ENCODE assay signal across 8 mouse cellular contexts in the genomic region with DNA sequence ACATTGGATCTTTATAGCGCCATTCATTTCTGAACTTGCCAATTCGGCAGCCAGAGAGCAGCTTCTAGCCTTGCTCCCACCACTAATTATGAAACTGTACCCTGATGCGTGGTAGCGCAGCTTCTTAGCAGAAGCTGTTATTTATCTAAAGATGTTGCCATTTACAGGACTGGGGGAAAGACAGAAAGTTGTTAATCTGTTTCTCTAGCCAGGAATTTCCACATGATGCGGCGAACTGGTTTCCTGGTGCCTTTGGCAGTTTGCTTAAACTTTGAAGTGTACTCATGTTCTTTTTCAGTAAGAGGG.
DNase-seq lines count a peak whose midpoint lies in the region; ATAC-seq and TF ChIP-seq lines count a peak whose summit lies in the region.

No protein-coding gene starts in this region.

- TF ChIP-seq RAD21 in CH12.LX (IDR thresholded peaks at IDR 0.05; ENCODE audit: low read depth, low read length): no peak

- H3K79me2 ChIP-seq in CH12.LX (replicated peaks; ENCODE audit: control insufficient read depth, extremely low read depth, insufficient read depth, poor library complexity, severe bottlenecking): no peaks in the 10 kb centered on the region

- H3K9ac ChIP-seq in heart, embryonic 16.5 days (ENCODE audit: low read length): no peak overlapping the region
- no peak overlapping the region for H3K9ac ChIP-seq in CH12.LX (ENCODE audit: insufficient read depth, low read depth)
- no peak overlapping the region for H3K9ac ChIP-seq in forebrain, embryonic 11.5 days (ENCODE audit: low read length)
- no peak overlapping the region for H3K9ac ChIP-seq in limb, embryonic 14.5 days (ENCODE audit: low read depth, low read length, severe bottlenecking)

- TF ChIP-seq EP300 in CH12.LX (IDR thresholded peaks at IDR 0.05; ENCODE audit: low read length): no peak

- no peaks in the 10 kb centered on the region for H3K36me3 ChIP-seq in heart, embryonic 16.5 days (ENCODE audit: control insufficient read depth, insufficient read depth)
- H3K36me3 ChIP-seq in CH12.LX (replicated peaks in 1 of 2; ENCODE audit: control insufficient read depth in 1 of 2, insufficient read depth in 1 of 2, low read length in 1 of 2): no peaks in the 10 kb centered on the region
- H3K36me3 ChIP-seq in forebrain, embryonic 11.5 days (ENCODE audit: control insufficient read depth, insufficient read depth, low read length): no peaks in the 10 kb centered on the region
- H3K36me3 ChIP-seq in limb, embryonic 14.5 days (ENCODE audit: control insufficient read depth, insufficient read depth, low read length): no peaks in the 10 kb centered on the region

- no peak overlapping the region; the same call in 1 of the 2 replicates for H3K4me3 ChIP-seq in heart, embryonic 16.5 days (ENCODE audit: low read length)
- no peak overlapping the region for H3K4me3 ChIP-seq in CH12.LX (replicated peaks in 1 of 3; ENCODE audit: low read depth in 2 of 3, low read length in 2 of 3, poor library complexity in 1 of 3)
- no peak overlapping the region for H3K4me3 ChIP-seq in forebrain, embryonic 11.5 days (ENCODE audit: low read depth, low read length)
- peak overlapping the region; percentile 23 for H3K4me3 ChIP-seq in limb, embryonic 14.5 days (replicated peaks; ENCODE audit: low read length)

- ATAC-seq in heart, embryonic 16.5 days (replicated peaks; ENCODE audit: extremely low read depth, insufficient read depth, low FRiP score): no peak
- no peak for ATAC-seq in forebrain, embryonic 11.5 days (replicated peaks; ENCODE audit: low FRiP score)
- ATAC-seq in limb, embryonic 14.5 days (ENCODE audit: low FRiP score, low read depth): no peak

- no peak for TF ChIP-seq POLR2A in CH12.LX (IDR thresholded peaks at IDR 0.05; ENCODE audit: low read depth, low read length)
- no peak for TF ChIP-seq POLR2A in limb, embryonic 14.5 days (IDR thresholded peaks at IDR 0.05; ENCODE audit: borderline replicate concordance, extremely low read depth, insufficient read depth, insufficient read length)

- WGBS in heart, embryonic 16.5 days: 17% methylated on average over 6 of the region's 6 CpGs
- WGBS in forebrain, embryonic 11.5 days: 20% methylated on average over 6 of the region's 6 CpGs
- WGBS in limb, embryonic 14.5 days: 13% methylated on average over 6 of the region's 6 CpGs

- no peak for TF ChIP-seq CTCF in CH12.LX (conservative IDR thresholded peaks at IDR 0.05 in 1 of 2, IDR thresholded peaks at IDR 0.05 in 1 of 2; ENCODE audit: low read depth in 2 of 2, low read length in 2 of 2)

- no peaks in the 10 kb centered on the region for H3K4me1 ChIP-seq in heart, embryonic 16.5 days (ENCODE audit: control insufficient read depth, insufficient read depth, low read length)
- H3K4me1 ChIP-seq in CH12.LX (ENCODE audit: control insufficient read depth in 1 of 2, insufficient read depth in 2 of 2): no peaks in the 10 kb centered on the region
- H3K4me1 ChIP-seq in forebrain, embryonic 11.5 days (replicated peaks; ENCODE audit: control insufficient read depth, insufficient read depth, low read length): peaks cover 2% of the 10 kb centered on the region; the same call in 1 of the 2 replicates
- H3K4me1 ChIP-seq in limb, embryonic 14.5 days (ENCODE audit: control insufficient read depth, insufficient read depth, low read length): 0 out of 2 replicates have a peak, but pooled peaks cover 5% of the 10 kb centered on the region

- no peak overlapping the region for H3K27ac ChIP-seq in heart, embryonic 16.5 days (ENCODE audit: low read length)
- no peak overlapping the region for H3K27ac ChIP-seq in CH12.LX (ENCODE audit: insufficient read depth, low read depth)
- H3K27ac ChIP-seq in forebrain, embryonic 11.5 days (ENCODE audit: low read depth, low read length): no peak overlapping the region
- no peak overlapping the region for H3K27ac ChIP-seq in limb, embryonic 14.5 days (replicated peaks; ENCODE audit: low read depth, low read length)

- H3K4me2 ChIP-seq in heart, embryonic 16.5 days (ENCODE audit: low read depth, low read length): peak overlapping the region; percentile 57
- H3K4me2 ChIP-seq in CH12.LX (ENCODE audit: insufficient read depth, low read depth, poor library complexity, severe bottlenecking): 0 out of 2 replicates have a peak overlapping the region, but pooled peaks have one; percentile 21
- peak overlapping the region; percentile 28; the same call in 1 of the 2 replicates for H3K4me2 ChIP-seq in forebrain, embryonic 11.5 days (ENCODE audit: low read depth, low read length, severe bottlenecking)
- H3K4me2 ChIP-seq in limb, embryonic 14.5 days (replicated peaks; ENCODE audit: low read depth, low read length, severe bottlenecking): peak overlapping the region; percentile 40

- in situ Hi-C loops in CH12.LX (cut with MboI; ENCODE audit: low pct_ligation_motif_present, low pct_unique_long_range_greater_than_20kb, low sequenced_read_pairs): no loop called here

- peaks cover 7% of the 10 kb centered on the region; the same call in 1 of the 2 replicates for H3K27me3 ChIP-seq in heart, embryonic 16.5 days (ENCODE audit: control insufficient read depth, insufficient read depth, low read length)
- H3K27me3 ChIP-seq in CH12.LX (replicated peaks): peaks cover 17% of the 10 kb centered on the region
- H3K27me3 ChIP-seq in forebrain, embryonic 11.5 days (ENCODE audit: control insufficient read depth, insufficient read depth, low read length): no peaks in the 10 kb centered on the region
- H3K27me3 ChIP-seq in limb, embryonic 14.5 days (ENCODE audit: control insufficient read depth, insufficient read depth, low read length): 0 out of 2 replicates have a peak, but pooled peaks cover 3% of the 10 kb centered on the region

- no peak for DNase-seq in heart, adult 8-10 months (ENCODE audit: low spot score)
- DNase-seq in CH12.LX (ENCODE audit: extremely low read depth): no peak
- DNase-seq in forebrain, embryonic 11.5 days (ENCODE audit: low spot score): no peak
- no peak for DNase-seq in limb, embryonic 14.5 days (ENCODE audit: low spot score)
- no peak for DNase-seq in cerebellum, postnatal 10 days
- no peak for DNase-seq in urinary bladder, postnatal 25 days (ENCODE audit: low spot score)
- DNase-seq in kidney, adult 8-10 months: no peak

- dilution Hi-C loops in CH12.LX (cut with MboI; ENCODE audit: extremely low pct_ligation_motif_present, extremely low pct_unique_long_range_greater_than_20kb, low sequenced_read_pairs): no loop called here

- H3K9me3 ChIP-seq in heart, embryonic 16.5 days (replicated peaks; ENCODE audit: control insufficient read depth, low read length): no peaks in the 10 kb centered on the region
- peaks cover 3% of the 10 kb centered on the region for H3K9me3 ChIP-seq in CH12.LX (replicated peaks; ENCODE audit: low read length)
- H3K9me3 ChIP-seq in forebrain, embryonic 11.5 days (ENCODE audit: control insufficient read depth, low read length): no peaks in the 10 kb centered on the region
- H3K9me3 ChIP-seq in limb, embryonic 14.5 days (ENCODE audit: control insufficient read depth, low read length): no peaks in the 10 kb centered on the region

TF ChIP-seq in CH12.LX, 34 proteins besides CTCF, POLR2A, EP300 and RAD21:
- TF ChIP-seq JUND (conservative IDR thresholded peaks at IDR 0.05; ENCODE audit: low read depth, low read length) (no peak), TBP (conservative IDR thresholded peaks at IDR 0.05; ENCODE audit: low read depth, low read length) (no peak), USF1 (IDR thresholded peaks at IDR 0.05; ENCODE audit: low read depth, low read length) (no peak), ZC3H11A (IDR thresholded peaks at IDR 0.05; ENCODE audit: low read depth, low read length) (no peak), E2F4 (IDR thresholded peaks at IDR 0.05; ENCODE audit: insufficient replicate concordance, low read depth, low read length) (no peak), HCFC1 (IDR thresholded peaks at IDR 0.05; ENCODE audit: low read depth, low read length) (no peak), PAX5 (IDR thresholded peaks at IDR 0.05; ENCODE audit: low read length) (no peak), MAZ (IDR thresholded peaks at IDR 0.05; ENCODE audit: low read depth, low read length) (no peak), UBTF (IDR thresholded peaks at IDR 0.05; ENCODE audit: low read depth, low read length) (no peak), ETS1 (conservative IDR thresholded peaks at IDR 0.05; ENCODE audit: low read depth, low read length) (no peak), SMC3 (IDR thresholded peaks at IDR 0.05; ENCODE audit: low read depth, low read length) (no peak), GABPA (IDR thresholded peaks at IDR 0.05; ENCODE audit: insufficient replicate concordance, low read depth, low read length) (no peak), RCOR1 (conservative IDR thresholded peaks at IDR 0.05; ENCODE audit: low read depth, low read length) (no peak), ELF1 (IDR thresholded peaks at IDR 0.05; ENCODE audit: low read depth, low read length) (no peak), IRF4 (IDR thresholded peaks at IDR 0.05; ENCODE audit: low read depth, low read length) (no peak), MEF2A (IDR thresholded peaks at IDR 0.05; ENCODE audit: borderline replicate concordance, low read depth, low read length) (no peak), MYC (IDR thresholded peaks at IDR 0.05; ENCODE audit: low read depth, low read length) (no peak), MAX (IDR thresholded peaks at IDR 0.05; ENCODE audit: low read length) (no peak), KAT2A (IDR thresholded peaks at IDR 0.05; ENCODE audit: insufficient replicate concordance, low read length) (no peak)
